Mouse (Mus musculus) fat pad, adult 2 months (tissue): ENCODE results near the gene Os9.
A peak's percentile ranks its signal among the peaks of the same experiment; 100 is the strongest.
"Not testable (repeated sequence)": the region's sequence is repeated elsewhere in the genome, so short reads cannot be mapped to it uniquely, and the experiment has no call there.

Source experiments
- DNase-seq: peaks from one replicate; pipeline ENCODE4 v3.0.0-alpha.2; 2011; ENCODE audit warnings: low read depth, low spot score; ENCODE audit errors: extremely low read depth

Gene Os9

GRCm38 (mm10) chr10:127121066-127121477, at the start of gene Os9:
TSS of gene Os9 (minus strand) at chr10:127121131.
- DNase-seq, result peak; percentile 91

- DNase-seq, result no peak
Observed at GRCm38 (mm10) chr10:127170002-127170401, 49.1 kb upstream of the Os9 start.

GRCm38 (mm10) chr10:127167614-127168192, 46.8 kb upstream of the Os9 start:
- peak; percentile 88 for DNase-seq

GRCm38 (mm10) chr10:127166771-127167613, 46.1 kb upstream of the Os9 start:
- DNase-seq, result peak; percentile 46

GRCm38 (mm10) chr10:127166404-127166715, 45.4 kb upstream of the Os9 start:
- DNase-seq, result peak; percentile 30

- DNase-seq, result no peak
Observed at GRCm38 (mm10) chr10:127165654-127166403, 44.9 kb upstream of the Os9 start.

GRCm38 (mm10) chr10:127165354-127165653, 44.4 kb upstream of the Os9 start:
- DNase-seq, result no peak

- DNase-seq, result no peak
Observed at GRCm38 (mm10) chr10:127164631-127165353, 43.9 kb upstream of the Os9 start, which contains the start of gene B4galnt1. TSS of gene B4galnt1 (plus strand) at chr10:127165225.

- no peak for DNase-seq
Observed at GRCm38 (mm10) chr10:127164190-127164589, 43.3 kb upstream of the Os9 start.

- not testable (repeated sequence) for DNase-seq
Observed at GRCm38 (mm10) chr10:127162771-127163261, 41.9 kb upstream of the Os9 start.

GRCm38 (mm10) chr10:127160728-127161127, 39.8 kb upstream of the Os9 start:
- DNase-seq, result no peak

GRCm38 (mm10) chr10:127160081-127160480, 39.1 kb upstream of the Os9 start:
- DNase-seq, result no peak

- DNase-seq, result no peak
Observed at GRCm38 (mm10) chr10:127158471-127158870, 37.5 kb upstream of the Os9 start.

GRCm38 (mm10) chr10:127156511-127156910, 35.6 kb upstream of the Os9 start:
- no peak for DNase-seq

- DNase-seq, result no peak
Observed at GRCm38 (mm10) chr10:127156089-127156488, 35.2 kb upstream of the Os9 start.

- DNase-seq, result no peak
Observed at GRCm38 (mm10) chr10:127154652-127155051, 33.7 kb upstream of the Os9 start.

GRCm38 (mm10) chr10:127154241-127154640, 33.3 kb upstream of the Os9 start:
- DNase-seq, result no peak

- DNase-seq, result no peak
Observed at GRCm38 (mm10) chr10:127153323-127153722, 32.4 kb upstream of the Os9 start.

- not testable (repeated sequence) for DNase-seq
Observed at GRCm38 (mm10) chr10:127152556-127152955, 31.6 kb upstream of the Os9 start.

GRCm38 (mm10) chr10:127151233-127151632, 30.3 kb upstream of the Os9 start:
- DNase-seq, result not testable (repeated sequence)

- no peak for DNase-seq
Observed at GRCm38 (mm10) chr10:127150471-127150872, 29.5 kb upstream of the Os9 start.
